Mouse (Mus musculus): ENCODE measurements around the gene Tnr.

Tnr gene

DNA sequence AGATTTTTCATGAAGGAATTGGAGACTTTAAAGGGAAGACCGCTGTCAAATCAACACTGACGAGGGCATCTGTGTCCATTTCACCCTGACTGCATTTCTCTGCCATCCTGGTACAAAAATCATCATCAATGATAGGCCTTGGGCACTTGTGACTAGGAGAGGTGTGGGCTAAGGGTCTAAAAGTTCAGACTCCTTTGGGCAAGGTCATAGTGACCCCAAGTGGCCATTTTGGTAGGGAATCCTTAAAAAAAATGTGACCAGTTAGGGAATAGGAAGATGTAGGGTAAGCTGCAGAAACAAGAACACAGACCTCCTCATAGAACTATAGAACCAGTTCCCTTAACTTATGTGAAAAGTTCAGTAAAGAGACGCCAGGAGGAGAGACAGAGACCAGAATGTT is 355.1 kb downstream of the Tnr start:
- DNase-seq (ENCODE audit: low spot score): no peak

DNA sequence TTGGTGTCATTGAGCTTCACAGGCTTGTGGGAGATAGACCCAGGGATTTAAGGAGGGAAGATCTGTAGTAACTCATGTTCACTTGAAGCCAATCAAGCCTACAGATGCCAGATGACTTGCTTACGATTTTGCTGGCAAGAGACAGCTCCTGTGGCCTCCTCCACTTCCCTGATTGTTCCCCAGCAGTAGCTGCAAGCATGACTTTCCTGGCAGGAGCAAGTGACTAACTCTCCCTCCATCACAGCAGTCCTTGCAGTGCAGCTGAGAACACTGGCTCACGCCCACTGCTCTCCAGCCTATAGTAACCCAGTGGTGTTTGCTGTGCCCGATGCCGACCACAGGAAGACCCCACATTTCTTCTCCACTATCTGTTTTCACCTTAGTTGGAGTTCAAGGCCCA is 356.3 kb downstream of the Tnr start:
- DNase-seq (ENCODE audit: low spot score): no peak

DNA sequence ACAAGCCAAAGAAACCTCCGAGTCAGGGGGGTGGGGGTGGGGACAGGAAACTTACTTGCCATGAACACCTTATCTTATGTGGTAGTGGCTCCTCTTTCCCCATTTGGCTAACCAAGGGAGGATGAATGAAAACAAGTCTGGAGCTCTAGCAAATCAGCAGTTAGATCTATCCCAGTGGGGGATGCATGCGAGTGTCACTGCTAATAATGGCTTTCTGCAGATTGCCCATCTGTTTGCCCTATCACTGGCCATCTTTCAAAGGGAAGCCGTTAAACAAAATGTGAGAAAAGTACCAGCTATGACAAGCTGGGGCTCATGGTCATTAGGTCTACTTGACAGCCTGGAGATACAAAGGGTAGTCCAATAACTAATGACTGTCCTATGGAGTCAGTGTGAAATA is 361.9 kb downstream of the Tnr start:
- DNase-seq (ENCODE audit: low spot score): no peak

DNA sequence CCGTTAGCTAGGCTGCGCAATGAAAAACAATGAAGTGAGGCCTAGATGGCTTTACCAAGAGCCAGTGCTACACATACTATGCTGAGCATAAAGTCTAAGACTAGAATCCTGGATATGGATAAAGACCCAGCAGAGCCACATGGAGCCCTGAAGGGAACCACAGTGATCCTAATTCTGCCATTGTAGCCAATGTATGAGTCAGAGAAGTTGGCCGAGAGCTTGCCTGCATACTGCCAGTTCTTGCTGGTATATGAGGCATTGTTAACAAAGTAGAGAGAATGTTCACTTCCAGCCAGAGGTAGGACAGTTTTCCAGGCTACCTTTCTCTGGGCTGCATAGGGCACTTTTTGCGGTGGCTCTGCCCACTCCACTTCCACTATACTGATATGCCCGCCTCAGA is 365.0 kb downstream of the Tnr start:
- no peak for DNase-seq (ENCODE audit: low spot score)

DNA sequence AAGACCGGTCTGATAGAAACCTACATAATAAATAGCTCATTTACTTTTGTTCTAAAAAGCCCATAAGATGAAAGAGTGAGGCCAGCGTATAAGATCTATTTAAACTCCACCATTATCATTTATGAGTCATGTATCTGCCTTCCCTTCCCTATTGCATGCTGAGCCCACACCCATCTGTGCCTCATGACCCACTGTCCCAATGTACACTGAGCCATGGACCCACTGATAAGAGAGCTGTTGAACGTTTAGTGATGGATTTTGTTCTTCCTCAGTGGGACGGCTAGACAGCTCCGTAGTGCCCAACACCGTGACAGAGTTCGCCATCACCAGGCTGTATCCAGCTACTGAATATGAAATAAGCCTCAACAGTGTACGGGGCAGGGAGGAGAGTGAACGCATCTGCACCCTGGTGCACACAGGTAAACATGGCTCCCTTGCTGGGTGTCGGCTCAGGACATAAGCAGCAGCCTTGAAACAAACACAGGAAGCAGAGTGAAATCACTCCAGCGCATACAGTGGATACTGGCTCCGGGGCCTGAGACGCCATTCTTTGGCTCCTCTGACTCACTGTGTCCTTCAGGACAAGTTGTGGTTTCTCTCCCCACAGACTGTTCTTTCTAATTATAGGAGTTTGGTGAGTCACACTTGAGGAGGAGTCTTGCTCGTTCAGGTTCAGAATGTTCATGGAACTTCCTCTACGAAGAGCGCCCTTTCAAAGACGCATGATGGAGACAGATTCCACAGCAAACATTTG is 365.6 kb downstream of the Tnr start:
- DNase-seq (ENCODE audit: low spot score): no peak

DNA sequence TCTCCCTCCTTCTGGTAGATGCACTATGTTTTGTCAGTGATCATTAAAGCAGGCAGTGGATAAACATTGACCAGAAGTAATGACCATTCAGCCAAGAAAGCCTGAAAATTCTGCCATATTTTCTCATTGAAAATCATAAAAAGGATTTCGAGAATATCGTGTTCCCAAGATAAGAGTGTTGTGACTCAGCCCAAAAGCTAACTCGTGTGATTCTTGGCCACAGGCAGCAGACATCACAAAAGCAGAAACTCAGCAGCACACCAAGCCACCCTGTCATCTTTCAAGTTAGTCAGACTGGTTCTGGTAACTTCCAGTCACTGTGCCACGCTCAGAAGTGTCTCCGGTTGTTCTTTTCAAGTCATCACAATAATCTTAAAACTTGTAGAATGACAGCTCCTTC is 367.0 kb downstream of the Tnr start:
- no peak for DNase-seq (ENCODE audit: low spot score)

DNA sequence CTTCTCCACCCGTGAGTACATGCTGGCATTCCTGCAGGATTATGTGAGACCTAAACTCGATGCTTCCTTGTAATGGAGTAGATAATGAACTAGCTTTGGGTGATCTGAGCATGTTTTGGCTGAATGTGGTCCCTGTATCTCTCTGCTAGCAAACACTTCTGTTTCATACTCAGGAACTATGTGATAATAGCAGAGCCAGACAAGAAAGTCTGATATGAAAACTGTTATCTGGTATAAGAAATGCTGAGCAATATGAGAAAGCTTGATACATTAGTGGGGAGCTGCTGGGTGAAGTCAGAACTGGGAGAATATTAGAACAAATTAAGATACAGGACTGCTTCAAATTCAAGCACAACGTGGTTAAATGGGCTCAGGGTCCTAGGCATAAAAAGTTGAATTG is 371.5 kb downstream of the Tnr start:
- no peak for DNase-seq (ENCODE audit: low spot score)

DNA sequence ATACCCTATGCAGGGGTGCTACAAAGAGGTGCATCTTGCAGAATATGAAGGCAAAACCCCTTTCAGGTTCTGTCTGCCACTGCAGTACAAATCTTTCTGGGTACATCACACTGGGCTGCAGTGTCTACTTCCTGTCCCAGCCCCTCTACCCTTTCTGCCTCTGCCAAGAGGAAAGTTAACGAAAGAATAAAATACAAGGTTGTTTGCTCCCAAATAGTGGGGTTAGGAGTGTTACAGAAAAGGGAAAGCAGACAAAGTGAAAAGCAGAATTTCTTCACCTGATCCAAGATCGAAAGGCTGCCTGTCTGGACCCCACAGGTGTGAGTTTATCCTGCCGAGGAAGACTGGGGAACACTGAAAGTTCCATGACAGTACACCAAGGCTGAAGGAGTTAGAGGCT is 376.4 kb downstream of the Tnr start:
- no peak for DNase-seq (ENCODE audit: low spot score)

DNA sequence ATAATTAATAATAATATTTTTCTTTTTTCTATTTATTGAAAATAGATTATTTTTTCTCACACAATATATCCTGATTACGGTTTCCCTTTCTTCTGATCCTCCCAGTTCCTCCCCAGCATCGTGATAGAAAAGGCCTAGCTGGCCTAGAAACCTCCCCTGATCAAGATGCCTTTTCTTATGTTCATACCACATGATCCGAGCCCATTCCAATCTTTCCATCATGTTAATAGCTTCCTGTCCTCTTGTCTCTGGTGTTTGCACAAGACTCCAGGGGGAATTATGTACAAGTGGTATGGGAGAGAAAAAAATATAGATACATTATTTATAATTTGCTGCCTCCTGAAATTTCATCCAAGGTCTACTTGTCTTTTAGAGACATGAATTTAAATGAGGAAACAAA is 377.1 kb downstream of the Tnr start:
- no peak for DNase-seq (ENCODE audit: low spot score)

DNA sequence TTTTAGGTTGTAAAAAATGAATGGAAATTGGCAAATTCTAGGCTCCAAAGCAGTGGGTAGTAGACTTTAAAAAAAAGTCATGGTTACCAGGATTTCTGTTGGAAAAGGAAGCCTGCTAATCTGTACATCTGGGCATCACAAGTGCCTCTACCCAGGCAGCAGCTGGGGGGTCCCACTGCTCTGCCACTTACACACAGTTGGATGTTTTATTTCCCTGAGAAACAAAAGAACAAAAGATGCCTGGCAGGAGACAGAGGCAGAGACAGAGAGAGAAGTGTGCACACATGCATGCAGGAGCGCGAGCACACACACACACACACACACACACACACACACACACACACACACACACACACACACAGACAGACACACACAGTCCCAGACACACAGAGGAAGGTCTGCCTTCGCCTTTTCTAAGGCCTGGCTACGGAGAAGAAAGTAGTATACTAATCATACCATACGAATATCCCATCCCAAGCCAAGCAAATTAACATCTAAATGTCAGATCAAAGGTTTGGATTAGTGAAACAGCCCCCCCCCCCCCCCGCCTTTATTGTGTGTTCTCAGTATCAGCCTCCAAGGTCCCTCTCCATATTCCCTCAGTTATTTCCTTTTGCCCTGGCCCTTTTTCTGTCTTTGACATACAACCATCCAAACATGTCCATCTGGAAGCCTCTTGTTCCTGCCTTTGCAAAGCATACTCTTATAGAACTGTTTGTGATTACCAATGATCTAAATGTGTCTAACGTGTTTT is 378.0 kb downstream of the Tnr start:
- DNase-seq (ENCODE audit: low spot score): no peak

DNA sequence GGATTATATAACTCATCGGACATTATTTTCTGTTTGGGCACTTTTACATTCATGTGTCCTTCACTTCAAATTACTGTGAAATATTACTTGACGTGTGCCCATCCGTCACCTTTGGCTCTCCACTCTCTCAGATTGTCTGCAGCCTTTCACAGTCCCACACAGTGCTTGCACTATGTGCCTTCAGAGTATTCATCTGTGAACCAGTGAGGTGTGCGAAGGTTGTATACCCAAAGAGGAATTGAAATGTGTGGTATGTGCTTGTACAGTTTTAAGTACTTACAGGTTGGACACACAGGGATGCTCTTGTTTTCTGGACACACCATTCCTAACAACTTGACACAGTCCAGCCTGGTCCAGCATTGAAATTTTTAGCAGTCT is 378.5 kb downstream of the Tnr start:
- no peak for DNase-seq (ENCODE audit: low spot score)

DNA sequence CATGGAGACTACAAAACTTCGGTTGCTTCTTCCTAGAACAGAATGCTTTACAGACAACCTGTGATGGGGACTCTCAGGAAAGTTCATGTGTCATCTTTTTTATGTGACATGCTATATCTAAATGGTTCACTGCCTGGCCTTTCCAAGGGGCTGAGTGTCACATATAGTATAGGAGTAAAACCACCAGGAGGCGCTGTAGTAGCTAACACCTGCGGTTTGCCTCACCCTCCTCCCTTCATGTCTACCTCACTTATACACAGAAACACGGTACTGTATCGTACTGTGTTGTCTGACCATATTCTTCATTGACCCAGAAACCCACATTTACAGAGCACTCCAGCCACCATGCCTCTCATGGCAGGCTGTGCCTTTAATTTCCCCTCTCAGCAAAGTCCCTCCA is 387.4 kb downstream of the Tnr start:
- no peak for DNase-seq (ENCODE audit: low spot score)

DNA sequence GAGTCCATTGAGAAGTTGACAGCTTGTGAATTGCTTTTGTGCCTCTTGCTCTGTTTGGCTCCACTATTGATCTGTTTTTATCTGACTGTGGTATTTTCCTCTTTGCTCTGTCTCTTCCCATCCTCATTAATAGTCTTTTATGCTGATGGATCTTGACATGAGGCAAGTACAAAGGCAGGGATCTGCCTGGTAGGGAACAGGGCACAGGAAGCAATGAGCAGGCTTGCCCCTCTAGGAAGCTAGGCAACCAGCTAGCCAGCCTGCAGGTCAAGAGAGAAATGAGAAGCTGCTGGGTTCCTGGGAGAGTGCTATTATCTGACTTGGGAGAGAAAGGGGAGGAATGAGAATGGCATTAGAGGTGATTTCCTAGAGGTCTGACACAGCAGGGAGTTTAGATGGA is 391.2 kb downstream of the Tnr start:
- DNase-seq (ENCODE audit: low spot score): no peak

DNA sequence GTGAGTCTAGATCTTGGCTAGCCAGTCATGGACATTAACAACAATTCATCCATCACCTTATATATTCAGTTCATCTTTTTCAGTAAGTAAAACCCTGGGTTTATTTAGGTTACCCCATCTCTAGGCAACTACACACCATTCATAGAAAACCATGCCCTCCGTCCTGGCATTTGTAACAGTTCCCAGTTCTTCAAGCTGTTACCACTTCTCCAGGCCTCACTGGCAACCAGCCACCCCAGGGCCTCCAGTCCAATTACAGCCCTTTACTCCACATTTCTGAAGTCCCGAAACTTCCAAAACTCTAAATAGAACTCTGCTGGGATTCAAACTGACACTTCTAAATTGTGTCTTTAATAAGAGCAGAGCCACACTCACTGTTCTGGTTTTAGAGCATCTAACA is 397.0 kb downstream of the Tnr start:
- no peak for DNase-seq (ENCODE audit: low spot score)

DNA sequence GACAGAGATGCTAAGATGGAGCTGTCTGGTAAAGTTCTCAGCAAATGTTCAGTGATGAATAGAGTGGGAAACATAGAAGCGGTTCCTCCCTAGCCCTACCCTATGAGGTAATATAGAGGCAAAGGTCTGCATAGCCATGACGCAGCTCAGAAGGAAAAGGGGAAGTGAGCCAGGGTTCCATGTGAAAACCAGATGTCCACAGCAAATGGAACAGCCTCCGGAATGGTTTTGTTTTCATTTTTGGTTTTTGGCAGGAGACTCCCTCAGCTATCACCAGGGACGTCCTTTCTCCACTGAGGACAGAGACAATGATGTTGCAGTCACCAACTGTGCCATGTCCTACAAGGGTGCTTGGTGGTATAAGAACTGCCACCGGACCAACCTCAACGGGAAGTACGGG is 399.4 kb downstream of the Tnr start:
- no peak for DNase-seq (ENCODE audit: low spot score)

DNA sequence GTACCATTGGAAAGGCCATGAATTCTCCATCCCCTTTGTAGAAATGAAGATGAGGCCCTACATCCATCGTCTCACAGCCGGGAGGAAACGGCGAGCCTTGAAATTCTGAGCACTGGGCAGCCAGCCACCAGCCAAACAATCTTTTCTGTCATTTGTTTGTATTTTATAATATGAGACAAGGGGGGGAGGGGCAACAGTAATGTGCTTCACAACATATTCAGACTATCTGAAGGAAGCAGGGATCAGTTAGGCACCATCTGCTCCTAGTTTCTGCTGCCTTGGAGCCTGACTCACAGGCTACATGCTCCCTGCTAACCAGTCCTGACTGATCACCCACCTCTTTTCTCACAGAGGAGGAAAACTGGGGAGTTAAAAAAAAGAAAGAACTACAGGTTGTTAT is 400.5 kb downstream of the Tnr start:
- DNase-seq (ENCODE audit: low spot score): no peak

DNA sequence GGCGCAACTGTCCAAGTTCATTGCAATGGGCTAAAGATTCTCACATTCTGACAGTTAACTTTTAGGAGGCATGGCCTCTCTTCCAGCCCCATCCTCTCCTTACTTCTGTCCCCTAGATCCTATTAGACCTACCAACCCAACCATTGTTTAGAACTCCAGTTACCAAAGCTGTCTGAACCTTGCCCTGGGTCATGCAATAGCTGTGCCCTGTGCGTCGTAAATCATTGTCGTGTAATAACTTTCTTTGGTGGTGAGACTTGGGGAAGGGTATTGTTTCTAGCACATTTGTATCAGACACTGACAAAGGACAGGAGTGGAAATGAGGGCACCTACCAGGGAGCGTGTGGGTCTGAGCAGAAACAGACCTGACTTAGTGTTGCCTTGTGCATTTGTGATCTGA is 401.1 kb downstream of the Tnr start:
- no peak for DNase-seq (ENCODE audit: low spot score)

DNA sequence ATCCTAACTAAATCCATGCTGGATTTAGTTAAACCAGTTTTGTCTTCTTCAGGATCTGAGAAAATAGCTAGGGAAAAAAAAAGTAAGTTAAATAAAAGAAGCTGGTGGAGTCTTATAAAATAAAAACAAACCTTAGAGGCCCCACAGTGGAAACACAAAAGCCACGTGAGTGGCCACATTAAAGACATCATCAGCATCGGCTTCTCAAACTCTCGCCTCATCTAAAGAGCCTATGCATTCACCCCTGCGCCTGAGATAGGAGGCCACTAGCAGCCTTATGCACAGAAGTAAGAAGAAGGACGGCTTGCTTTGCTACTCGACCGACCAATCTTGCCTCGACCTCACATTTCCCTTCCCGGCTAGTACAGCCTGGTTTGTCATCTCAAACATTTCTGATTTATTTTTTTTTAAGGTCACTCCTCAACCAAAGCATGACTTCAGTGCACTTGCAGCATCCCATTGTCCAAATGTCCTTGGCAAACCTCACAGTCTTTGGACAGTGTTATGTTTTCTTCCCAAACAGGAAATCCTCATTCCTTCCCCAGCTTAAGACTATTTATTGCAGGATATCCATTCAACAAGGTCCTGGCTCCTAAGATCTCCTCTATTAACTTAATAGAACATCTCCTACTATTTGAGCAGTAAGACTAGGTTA is 405.2 kb downstream of the Tnr start:
- DNase-seq (ENCODE audit: low spot score): no peak

DNA sequence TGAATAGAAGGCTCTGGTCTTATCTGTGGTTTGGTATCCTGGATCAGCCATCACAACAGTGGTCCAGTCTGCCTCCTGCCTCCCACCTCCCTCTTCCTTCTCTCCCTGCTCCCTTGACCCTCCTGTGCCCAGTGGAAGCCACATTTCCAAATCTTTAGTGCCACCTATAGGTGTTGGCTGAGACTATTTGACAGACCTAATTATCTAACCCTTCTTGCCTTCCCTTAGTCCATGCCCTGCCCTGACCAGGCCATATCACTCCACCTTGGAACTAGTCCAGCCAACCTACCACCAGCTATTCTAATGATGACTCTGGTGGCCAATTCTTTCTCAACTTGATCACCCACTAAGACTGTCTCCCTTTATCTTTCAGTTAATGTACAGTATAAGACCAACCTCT is 408.5 kb downstream of the Tnr start:
- DNase-seq (ENCODE audit: low spot score): no peak

DNA sequence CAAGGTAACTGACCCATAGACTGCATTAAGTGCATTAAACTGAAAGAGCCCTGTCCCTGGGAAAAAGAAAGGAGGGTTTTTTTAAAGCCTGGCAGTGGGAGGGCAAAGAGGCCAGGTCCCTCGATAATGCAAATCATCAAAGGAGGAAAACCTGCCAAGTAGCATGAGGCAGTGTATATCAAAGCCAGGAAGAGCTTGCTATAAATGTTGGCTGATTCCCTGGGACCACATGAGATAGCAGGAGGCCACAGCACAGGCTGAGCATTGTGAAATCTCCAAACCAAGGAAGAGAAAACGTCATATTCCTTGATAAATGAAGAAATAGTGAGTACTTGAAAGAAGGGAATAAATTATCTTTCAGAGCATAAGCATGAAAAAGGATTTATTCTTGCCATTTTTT is 409.0 kb downstream of the Tnr start:
- no peak for DNase-seq (ENCODE audit: low spot score)

DNA sequence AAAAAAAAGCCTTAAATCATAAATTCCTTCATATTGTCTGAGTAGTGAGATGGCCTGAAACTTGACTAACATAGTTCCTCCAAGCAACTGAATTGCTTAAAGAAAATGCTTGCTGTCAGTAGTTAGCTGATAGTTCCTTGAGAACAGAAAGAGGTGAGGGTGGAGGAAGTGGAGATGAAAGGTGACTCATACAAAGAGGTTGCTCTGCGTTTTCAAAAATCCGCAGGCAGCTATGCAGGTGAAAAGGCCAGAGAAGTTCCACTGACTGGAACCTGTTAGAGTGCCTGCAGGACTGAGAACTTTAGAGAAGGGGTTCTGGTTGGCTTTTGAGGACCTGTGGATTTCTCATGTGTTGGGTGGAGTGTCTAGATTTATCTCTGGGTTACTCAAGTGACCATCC is 414.9 kb downstream of the Tnr start:
- no peak for DNase-seq (ENCODE audit: low spot score)

DNA sequence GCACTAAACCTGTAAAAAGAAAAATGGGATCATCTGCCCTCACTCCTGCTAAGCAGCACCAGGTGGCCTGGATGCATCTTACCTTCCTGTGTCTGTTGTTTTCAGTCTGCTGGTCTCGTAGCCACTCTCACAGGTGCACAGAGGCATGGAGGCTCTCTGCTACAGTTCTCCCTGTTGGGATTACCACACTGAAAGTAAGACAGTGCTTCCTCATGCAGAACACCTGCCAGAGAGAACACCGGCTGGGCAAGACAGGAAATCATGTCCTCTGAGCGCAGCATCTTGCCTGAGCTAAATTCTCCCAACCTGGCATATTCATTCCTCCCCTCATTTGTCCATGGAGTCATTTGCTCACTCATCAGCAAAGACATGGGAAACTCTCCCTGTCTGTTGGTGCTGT is 415.8 kb downstream of the Tnr start:
- no peak for DNase-seq (ENCODE audit: low spot score)

DNA sequence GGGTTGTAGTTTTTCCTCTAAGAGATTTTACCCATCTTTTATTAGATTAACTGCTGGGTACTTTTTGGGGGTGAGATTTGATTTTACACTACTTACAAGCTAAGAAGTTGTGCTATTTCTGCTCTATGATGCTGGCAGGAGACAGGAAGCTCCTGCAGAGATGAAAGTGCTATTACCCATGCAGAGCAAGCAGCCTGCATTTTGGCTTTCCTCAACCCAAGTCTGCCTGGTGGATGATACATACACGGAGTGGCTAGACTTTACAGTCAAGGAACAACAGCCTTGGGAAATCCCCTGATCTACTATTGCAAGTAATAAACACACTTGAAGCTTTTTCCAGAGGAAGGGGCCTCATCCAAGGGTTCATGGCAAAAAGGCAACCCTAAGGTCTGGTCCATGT is 430.0 kb downstream of the Tnr start:
- no peak for DNase-seq (ENCODE audit: low spot score)

DNA sequence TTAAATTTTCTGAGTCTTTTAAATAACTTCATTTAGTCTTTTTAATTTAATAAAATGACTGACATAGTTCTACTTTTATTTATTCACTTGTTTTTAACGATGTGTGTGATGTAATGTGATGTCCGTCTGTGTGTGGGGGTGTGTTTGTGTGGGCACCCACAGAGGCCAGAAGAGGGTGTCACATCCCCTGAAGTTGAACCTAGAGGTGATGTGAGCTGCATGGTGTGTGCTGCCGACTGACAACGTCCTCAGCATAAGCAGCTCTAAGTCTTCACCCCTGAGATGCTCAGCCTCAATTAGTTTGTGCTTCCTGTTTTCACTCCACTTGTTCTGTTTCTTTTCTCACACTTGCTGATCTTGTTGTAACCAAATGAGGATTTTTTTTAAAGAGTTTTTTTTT is 439.8 kb downstream of the Tnr start:
- no peak for DNase-seq (ENCODE audit: low spot score)

All from MN1 (cell line).